Mouse (Mus musculus) hindbrain, postnatal 0 days (tissue): ENCODE measurements around the gene Col26a1. TPM values are rescaled to one million over a fixed set of nuclear protein-coding genes. Genes with fewer than 3 reads are reported as not detected.

ENCODE experiments used
- ATAC-seq: fragments of 200-750 bp; cut with Nextera tagmentation; 2 replicates; pipeline ENCODE4 v1.8.0; 2017; ENCODE audit warnings: mild to moderate bottlenecking, moderate TSS enrichment, moderate library complexity
- DNase-seq: peaks from one replicate; pipeline ENCODE4 v3.0.0-alpha.2; 2015; ENCODE audit warnings: low spot score
- H3K27ac ChIP-seq: fragments of 300-500 bp; sonication (generic); 2 replicates; pipeline ENCODE4 v1.5.1; 2014; ENCODE audit warnings: mild to moderate bottlenecking
- H3K27me3 ChIP-seq: fragments of 300-500 bp; sonication (generic); 2 replicates; pipeline ENCODE4 v1.6.1; 2014; ENCODE audit warnings: low read length, mixed read lengths; ENCODE audit not compliant: insufficient read depth
- H3K36me3 ChIP-seq: fragments of 300-500 bp; sonication (generic); 2 replicates; pipeline ENCODE4 v1.6.1; 2014; ENCODE audit warnings: low read length, mixed read lengths; ENCODE audit not compliant: insufficient read depth
- H3K4me1 ChIP-seq: fragments of 300-500 bp; sonication (generic); 2 replicates; pipeline ENCODE4 v1.6.1; 2014; ENCODE audit warnings: antibody characterized with exemption, low read length, mixed read lengths; ENCODE audit not compliant: insufficient read depth
- H3K4me2 ChIP-seq: fragments of 300-500 bp; sonication (generic); 2 replicates; pipeline ENCODE4 v1.6.1; 2014; ENCODE audit warnings: low read depth, mild to moderate bottlenecking, low read length, moderate library complexity, mixed read lengths
- H3K4me3 ChIP-seq: fragments of 300-500 bp; sonication (generic); 2 replicates; pipeline ENCODE4 v1.5.1; 2014; ENCODE audit warnings: low read length
- H3K9ac ChIP-seq: fragments of 300-500 bp; sonication (generic); replicated peaks from 2 replicates; pipeline ENCODE4 v1.6.1; 2014; ENCODE audit warnings: mild to moderate bottlenecking, low read length, moderate library complexity, mixed read lengths
- H3K9me3 ChIP-seq: fragments of 300-500 bp; sonication (generic); 2 replicates; pipeline ENCODE4 v1.6.1; 2016; ENCODE audit warnings: low read length, mixed read lengths
- CTCF ChIP-seq: IDR thresholded peaks from 2 replicates; pipeline ENCODE4 v1.5.1; 2016; ENCODE audit warnings: antibody characterized with exemption, control low read depth, low read depth
- WGBS: fragments of 180-500 bp; shearing (Covaris S2); extraction: QIAGEN DNeasy Blood & Tissue Kit; methylation state at CpG from one replicate; pipeline ENCODE4 v1.1.7; 2014; 5-methylcytosine and 5-hydroxymethylcytosine counted together
- polyA plus RNA-seq: library from polyadenylated mRNA; unstranded; fragments of >200 nt; fragmentation: Nextera tagmentation; extraction: Ambion mirVana; gene quantifications from 2 replicates; pipeline ENCODE4 v1.2.1, GENCODE M21; 2015
- total RNA-seq: library from RNA; depleted of rRNA; stranded (reverse); fragments of >200 nt; gene quantifications from 2 replicates; pipeline ENCODE4 v1.2.3, GENCODE M21; 2014

Col26a1 gene
- total and polyA plus RNA-seq, 2 experiments from 2014 or later: 35.6 to 56.6 TPM

GRCm38 (mm10) chr5:136721596-136721995 is 161.4 kb downstream of the Col26a1 start:
- Histone ChIP-seq H3K9ac (no peak overlapping the region), H3K4me1 (no peaks in the 10 kb centered on the region), H3K27me3 (no peaks in the 10 kb centered on the region), H3K4me3 (no peak overlapping the region), H3K27ac (no peak overlapping the region), H3K9me3 (no peaks in the 10 kb centered on the region), H3K4me2 (no peak overlapping the region), H3K36me3 (no peaks in the 10 kb centered on the region)
- DNase-seq (peak; percentile 19), ATAC-seq (no peak)
- WGBS: 74% methylated on average over 5 of the region's 5 CpGs
- no peak for TF ChIP-seq CTCF

GRCm38 (mm10) chr5:136718656-136719055 is 164.4 kb downstream of the Col26a1 start:
- ATAC-seq: 0 out of 2 replicates have a peak, but pooled peaks have one; percentile 32
- H3K27me3 ChIP-seq: no peaks in the 10 kb centered on the region
- H3K4me3 ChIP-seq: no peak overlapping the region
- WGBS: 58% methylated on average over 8 of the region's 8 CpGs
- no peak overlapping the region for H3K9ac ChIP-seq
- H3K4me2 ChIP-seq: no peak overlapping the region
- peak; percentile 36 for DNase-seq
- no peak for TF ChIP-seq CTCF
- no peak overlapping the region for H3K27ac ChIP-seq
- H3K36me3 ChIP-seq: no peaks in the 10 kb centered on the region
- peaks cover 11% of the 10 kb centered on the region; the same call in 1 of the 2 replicates for H3K4me1 ChIP-seq
- H3K9me3 ChIP-seq: no peaks in the 10 kb centered on the region

DNA sequence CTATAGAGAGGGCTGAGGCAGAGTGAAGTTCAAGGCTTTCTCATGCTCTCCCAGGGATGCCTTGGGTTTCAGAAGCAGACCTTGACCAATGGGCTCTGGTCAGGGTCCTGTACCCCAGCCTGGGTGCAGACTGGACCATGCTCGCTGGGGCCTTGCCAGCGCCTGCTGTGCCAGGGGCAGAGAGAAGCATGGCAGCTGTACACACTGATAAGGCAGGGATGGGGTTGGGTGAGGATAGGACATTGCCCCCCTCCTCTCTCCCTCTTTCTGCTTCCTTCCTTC is 165.5 kb downstream of the Col26a1 start:
- Histone ChIP-seq H3K4me1 (peaks cover 11% of the 10 kb centered on the region; the same call in 1 of the 2 replicates), H3K36me3 (no peaks in the 10 kb centered on the region), H3K4me2 (no peak overlapping the region), H3K27ac (no peak overlapping the region), H3K9ac (no peak overlapping the region), H3K4me3 (no peak overlapping the region), H3K27me3 (no peaks in the 10 kb centered on the region), H3K9me3 (no peaks in the 10 kb centered on the region)
- DNase-seq (no peak), ATAC-seq (no peak)
- TF ChIP-seq CTCF: no peak
- 77% methylated on average over 2 of the region's 2 CpGs for WGBS

- no peak for TF ChIP-seq CTCF
- H3K27me3 ChIP-seq: no peaks in the 10 kb centered on the region
- no peak overlapping the region for H3K4me3 ChIP-seq
- no peaks in the 10 kb centered on the region for H3K9me3 ChIP-seq
- no peak for ATAC-seq
- H3K27ac ChIP-seq: no peak overlapping the region
- WGBS: 67% methylated on average over 10 of the region's 10 CpGs
- H3K4me2 ChIP-seq: no peak overlapping the region
- no peak for DNase-seq
- H3K9ac ChIP-seq: no peak overlapping the region
- H3K4me1 ChIP-seq: peaks cover 11% of the 10 kb centered on the region; the same call in 1 of the 2 replicates
- H3K36me3 ChIP-seq: no peaks in the 10 kb centered on the region
Measured at GRCm38 (mm10) chr5:136716696-136717572, 166.1 kb downstream of the Col26a1 start.

DNA sequence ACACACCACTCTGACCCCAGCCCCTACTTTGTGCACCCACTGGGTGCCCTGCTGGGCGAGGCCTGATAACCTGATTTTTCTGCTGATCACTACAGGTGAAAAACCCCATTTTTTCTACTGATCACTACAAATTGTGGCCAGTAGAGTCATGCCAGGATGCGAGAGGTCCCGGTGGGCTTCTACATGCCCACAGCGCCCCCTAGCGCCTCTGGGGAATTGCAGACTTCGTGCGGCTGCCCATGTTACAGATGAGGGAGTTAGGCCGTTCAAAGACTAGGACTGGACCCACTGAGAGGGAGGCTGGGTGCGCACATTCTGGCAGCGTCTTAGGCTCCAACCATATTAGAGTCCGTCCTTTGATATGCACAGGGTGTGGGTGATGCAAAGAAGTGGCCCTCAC is 168.1 kb downstream of the Col26a1 start:
- no peaks in the 10 kb centered on the region for H3K36me3 ChIP-seq
- no peaks in the 10 kb centered on the region for H3K9me3 ChIP-seq
- DNase-seq (peak; percentile 76), ATAC-seq (no peak; the same call in 1 of the 2 replicates)
- peak; percentile 73 for TF ChIP-seq CTCF
- 0 out of 2 replicates have a peak overlapping the region, but pooled peaks have one; percentile 9 for H3K4me3 ChIP-seq
- H3K4me2 ChIP-seq: peak overlapping the region; percentile 38
- 30% methylated on average over 11 of the region's 11 CpGs for WGBS
- H3K27me3 ChIP-seq: no peaks in the 10 kb centered on the region
- H3K9ac ChIP-seq: no peak overlapping the region
- no peak overlapping the region for H3K27ac ChIP-seq
- peaks cover 11% of the 10 kb centered on the region; the same call in 1 of the 2 replicates for H3K4me1 ChIP-seq

DNA sequence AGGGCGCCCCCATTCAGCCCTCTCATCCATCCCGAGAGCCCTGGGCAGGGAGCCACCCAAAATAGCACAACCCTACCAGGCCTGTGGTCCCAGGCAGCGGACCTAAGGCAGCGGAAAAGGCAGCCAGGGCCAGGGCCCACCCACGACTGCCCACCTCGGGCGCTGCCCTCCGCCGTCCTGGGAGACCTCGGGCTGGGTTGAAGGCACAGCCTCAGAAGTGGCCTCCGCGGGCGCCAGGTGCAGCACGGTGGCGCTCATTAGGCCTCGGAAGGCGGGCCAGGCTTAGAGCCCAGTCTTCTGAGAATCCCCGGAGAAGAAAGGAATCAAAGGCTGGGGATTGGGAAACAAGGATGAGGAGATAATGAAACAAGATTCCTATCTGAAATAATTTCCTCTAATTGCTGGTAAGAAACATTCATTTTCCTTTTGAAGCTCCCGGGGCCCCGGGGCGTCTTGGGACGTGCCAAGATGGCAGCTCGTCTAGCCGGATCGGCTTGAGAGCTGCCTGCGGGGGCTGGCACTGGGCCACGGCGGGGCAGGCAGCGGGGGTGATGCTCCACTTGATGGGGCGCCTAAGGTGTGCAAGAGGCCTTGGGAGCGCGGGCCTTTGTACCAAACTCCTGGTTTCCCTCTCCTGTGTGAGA is 168.7 kb downstream of the Col26a1 start:
- H3K27ac ChIP-seq: no peak overlapping the region
- no peaks in the 10 kb centered on the region for H3K36me3 ChIP-seq
- ATAC-seq (no peak), DNase-seq (peak; percentile 28)
- peak overlapping the region; percentile 38 for H3K4me2 ChIP-seq
- 23% methylated on average over 32 of the region's 32 CpGs for WGBS
- no peaks in the 10 kb centered on the region for H3K9me3 ChIP-seq
- peaks cover 11% of the 10 kb centered on the region; the same call in 1 of the 2 replicates for H3K4me1 ChIP-seq
- H3K27me3 ChIP-seq: no peaks in the 10 kb centered on the region
- no peak overlapping the region for H3K9ac ChIP-seq
- 0 out of 2 replicates have a peak overlapping the region, but pooled peaks have one; percentile 9 for H3K4me3 ChIP-seq
- no peak for TF ChIP-seq CTCF
